22 mouse cellular contexts compared by ENCODE assay signal in the genomic region with DNA sequence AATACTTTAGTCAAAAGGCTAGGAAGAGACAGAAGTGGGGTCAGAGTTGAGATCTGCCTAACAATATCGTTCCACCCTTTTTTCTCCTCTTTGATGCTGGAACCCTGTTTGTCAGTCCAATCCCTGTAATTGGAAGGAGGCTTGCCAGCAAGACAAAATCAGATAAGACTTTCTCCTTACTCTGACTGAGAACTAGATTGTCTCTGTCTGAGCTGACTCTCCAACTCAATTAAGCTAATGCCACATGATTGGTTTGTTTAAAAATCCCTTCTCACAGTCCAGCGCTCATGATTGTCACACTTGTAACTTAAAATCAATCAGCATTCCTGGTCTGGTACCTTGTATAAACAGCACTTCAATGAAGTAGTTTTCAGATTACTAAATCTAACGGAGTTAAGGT.
DNase-seq lines count a peak whose midpoint lies in the region; ATAC-seq and TF ChIP-seq lines count a peak whose summit lies in the region.
"Had no signal": no experiment of that assay in that cellular context is flagged by ENCODE, and none has a peak within 500 bp of the region (broad histone marks: within the 10 kb centered on the region; RNA-seq: fewer than 3 reads in every experiment).

No protein-coding gene starts in this region.

- no peaks in the 10 kb centered on the region for H3K9me3 ChIP-seq in hindbrain, embryonic 14.5 days (ENCODE audit: control insufficient read depth, low read length)
- no peaks in the 10 kb centered on the region for H3K9me3 ChIP-seq in hindbrain, embryonic 11.5 days (ENCODE audit: control insufficient read depth, low read length)
- H3K9me3 ChIP-seq in hindbrain, embryonic 16.5 days (ENCODE audit: control insufficient read depth, low read length): no peaks in the 10 kb centered on the region
- H3K9me3 ChIP-seq: embryonic facial prominence, embryonic 13.5 days; forebrain, embryonic 13.5 days; heart, embryonic 15.5 days; hindbrain, embryonic 10.5 days had no signal

- ATAC-seq in hindbrain, embryonic 14.5 days (ENCODE audit: low FRiP score): no peak
- ATAC-seq in hindbrain, embryonic 11.5 days (ENCODE audit: low FRiP score): no peak
- ATAC-seq in hindbrain, embryonic 16.5 days: no peak
- ATAC-seq: forebrain, embryonic 13.5 days; forebrain, postnatal 0 days; hindbrain, postnatal 0 days; Patski had no signal

- H3K4me2 ChIP-seq in hindbrain, embryonic 14.5 days (replicated peaks): no peak overlapping the region
- H3K4me2 ChIP-seq in hindbrain, embryonic 11.5 days (replicated peaks; ENCODE audit: low read depth, low read length): no peak overlapping the region
- H3K4me2 ChIP-seq in hindbrain, embryonic 16.5 days (ENCODE audit: low read length): no peak overlapping the region
- H3K4me2 ChIP-seq: embryonic facial prominence, embryonic 13.5 days; forebrain, embryonic 13.5 days; heart, embryonic 11.5 days; heart, embryonic 15.5 days had no signal

- 54% methylated on average over 3 of the region's 3 CpGs for WGBS in hindbrain, embryonic 14.5 days
- 72% methylated on average over 3 of the region's 3 CpGs for WGBS in hindbrain, embryonic 11.5 days
- 57% methylated on average over 3 of the region's 3 CpGs for WGBS in hindbrain, embryonic 16.5 days

- H3K4me3 ChIP-seq in hindbrain, embryonic 14.5 days (replicated peaks; ENCODE audit: low read length): no peak overlapping the region
- no peak overlapping the region for H3K4me3 ChIP-seq in hindbrain, embryonic 11.5 days (ENCODE audit: low read depth, low read length)
- no peak overlapping the region for H3K4me3 ChIP-seq in hindbrain, embryonic 16.5 days (ENCODE audit: low read length)
- H3K4me3 ChIP-seq: embryonic facial prominence, embryonic 13.5 days; forebrain, embryonic 13.5 days; heart, adult 2 months; heart, embryonic 15.5 days; hindbrain, embryonic 10.5 days had no signal

- H3K27ac ChIP-seq in hindbrain, embryonic 14.5 days: no peak overlapping the region
- no peak overlapping the region for H3K27ac ChIP-seq in hindbrain, embryonic 11.5 days (ENCODE audit: low read depth, low read length)
- H3K27ac ChIP-seq in hindbrain, embryonic 16.5 days (ENCODE audit: low read depth, low read length): no peak overlapping the region
- H3K27ac ChIP-seq: embryonic facial prominence, embryonic 13.5 days; forebrain, embryonic 13.5 days; heart, adult 2 months; heart, embryonic 15.5 days; hindbrain, embryonic 10.5 days; hindbrain, postnatal 0 days had no signal

- H3K27me3 ChIP-seq in hindbrain, embryonic 14.5 days (ENCODE audit: control insufficient read depth, insufficient read depth, low read length): no peaks in the 10 kb centered on the region
- no peaks in the 10 kb centered on the region for H3K27me3 ChIP-seq in hindbrain, embryonic 11.5 days (ENCODE audit: control insufficient read depth, insufficient read depth, low read length)
- no peaks in the 10 kb centered on the region for H3K27me3 ChIP-seq in hindbrain, embryonic 16.5 days (replicated peaks; ENCODE audit: control insufficient read depth, insufficient read depth, low read length)
- H3K27me3 ChIP-seq: CH12.LX; embryonic facial prominence, embryonic 13.5 days; forebrain, embryonic 13.5 days; heart, embryonic 15.5 days; Patski had no signal

- DNase-seq in hindbrain, embryonic 14.5 days (ENCODE audit: low spot score): peak; percentile 20
- no peak for DNase-seq in hindbrain, embryonic 11.5 days (ENCODE audit: low spot score)
- DNase-seq in R1 (ENCODE audit: low read depth, low spot score): peak; percentile 1
- peak; percentile 23 for DNase-seq in brain, embryonic 14.5 days (ENCODE audit: low read depth)
- peak; percentile 69 for DNase-seq in retina, postnatal 1 day
- DNase-seq in heart, postnatal 14 days: no peak
- DNase-seq: adrenal gland, postnatal 10 days; cerebellum, adult 18-20 months; cerebellum, adult 9-11 months; cerebellum, postnatal 36 days; forebrain, postnatal 0 days; gastrocnemius, postnatal 14 days; heart, adult 2 months had no signal

- TF ChIP-seq CTCF in brain, embryonic 14.5 days (IDR thresholded peaks at IDR 0.05; ENCODE audit: borderline replicate concordance, extremely low read depth, insufficient read depth, insufficient read length): no peak

- no peak for TF ChIP-seq POLR2A in brain, embryonic 14.5 days (IDR thresholded peaks at IDR 0.05; ENCODE audit: borderline replicate concordance, extremely low read depth, insufficient read depth, insufficient read length, poor library complexity, severe bottlenecking)

- H3K9ac ChIP-seq in hindbrain, embryonic 14.5 days: no peak overlapping the region
- H3K9ac ChIP-seq in hindbrain, embryonic 11.5 days (ENCODE audit: low read depth, low read length): no peak overlapping the region
- no peak overlapping the region for H3K9ac ChIP-seq in hindbrain, embryonic 16.5 days (ENCODE audit: low read depth, low read length)
- H3K9ac ChIP-seq: embryonic facial prominence, embryonic 13.5 days; forebrain, embryonic 13.5 days; forebrain, postnatal 0 days; heart, embryonic 15.5 days had no signal

- intact Hi-C loops in heart, postnatal 14 days (cut with DNase I): no loop called here

- H3K4me1 ChIP-seq in hindbrain, embryonic 14.5 days (replicated peaks; ENCODE audit: control insufficient read depth, insufficient read depth, low read length): no peaks in the 10 kb centered on the region
- H3K4me1 ChIP-seq in hindbrain, embryonic 11.5 days (replicated peaks; ENCODE audit: control insufficient read depth, insufficient read depth, low read length): no peaks in the 10 kb centered on the region
- no peaks in the 10 kb centered on the region for H3K4me1 ChIP-seq in hindbrain, embryonic 16.5 days (ENCODE audit: control insufficient read depth, insufficient read depth, low read depth, low read length)
- H3K4me1 ChIP-seq: embryonic facial prominence, embryonic 13.5 days; forebrain, embryonic 13.5 days; heart, embryonic 15.5 days; hindbrain, embryonic 10.5 days had no signal

- H3K36me3 ChIP-seq in hindbrain, embryonic 14.5 days (replicated peaks; ENCODE audit: control insufficient read depth, insufficient read depth): no peaks in the 10 kb centered on the region
- H3K36me3 ChIP-seq in hindbrain, embryonic 11.5 days (ENCODE audit: control insufficient read depth, insufficient read depth, low read length): no peaks in the 10 kb centered on the region
- H3K36me3 ChIP-seq in hindbrain, embryonic 16.5 days (ENCODE audit: control insufficient read depth, insufficient read depth, low read length): no peaks in the 10 kb centered on the region
- H3K36me3 ChIP-seq: embryonic facial prominence, embryonic 13.5 days; heart, embryonic 15.5 days; hindbrain, embryonic 10.5 days had no signal

Comparison
In these comparisons a context has a peak if more than half of its experiments do, and no peak if none do; other contexts are left out.
1. DNase-seq: peak in hindbrain, embryonic 14.5 days (single experiment), R1 (single experiment), brain, embryonic 14.5 days (single experiment) and retina, postnatal 1 day (single experiment); none in hindbrain, embryonic 11.5 days (single experiment) and heart, postnatal 14 days (0 of 2).